Mouse (Mus musculus) CH12.LX (cell line): ENCODE data around the gene Olfr520. TPM values are rescaled to one million over a fixed set of nuclear protein-coding genes. Genes with fewer than 3 reads are reported as not detected.

Source experiments
- DNase-seq: peaks from one replicate; pipeline ENCODE4 v3.0.0-alpha.2; 2013; ENCODE audit errors: extremely low read depth
- H3K27ac ChIP-seq: 2 replicates; pipeline ENCODE4 v1.5.1; 2012; ENCODE audit warnings: low read depth, mild to moderate bottlenecking, control low read depth, moderate library complexity; ENCODE audit not compliant: insufficient read depth
- H3K27me3 ChIP-seq: replicated peaks from 2 replicates; pipeline ENCODE3; 2012; ENCODE audit warnings: inconsistent platforms
- H3K36me3 ChIP-seq, 2 experiments: replicated peaks in 1 of 2; 2 replicates each; pipeline versions ENCODE3 to v1.6.1; 2012; ENCODE audit warnings: inconsistent platforms in 1 of 2, low read length in 1 of 2, mild to moderate bottlenecking in 1 of 2, mixed read lengths in 1 of 2, moderate library complexity in 1 of 2; ENCODE audit not compliant: control insufficient read depth in 1 of 2, insufficient read depth in 1 of 2
- H3K4me1 ChIP-seq, 2 experiments: 2 replicates each; pipeline ENCODE4 v1.6.1; 2012; ENCODE audit warnings: inconsistent platforms in 1 of 2, moderate library complexity in 1 of 2; ENCODE audit not compliant: insufficient read depth in 2 of 2, control insufficient read depth in 1 of 2
- H3K4me2 ChIP-seq: 2 replicates; pipeline ENCODE4 v1.6.1; 2012; ENCODE audit warnings: low read depth, mild to moderate bottlenecking, control low read depth; ENCODE audit not compliant: poor library complexity, insufficient read depth, severe bottlenecking
- H3K4me3 ChIP-seq, 3 experiments: fragments of 150-350 bp in 1 of 3; sonication (generic) in 1 of 3; replicated peaks in 1 of 3; 2 replicates each; pipeline versions ENCODE3 to v1.5.1; 2011 to 2012; ENCODE audit warnings: low read depth in 2 of 3, low read length in 2 of 3, mild to moderate bottlenecking in 2 of 3, moderate library complexity in 2 of 3, control low read depth in 1 of 3, improper control_type of control experiment in 1 of 3, inconsistent platforms in 1 of 3, mixed read lengths in 1 of 3; ENCODE audit not compliant: poor library complexity in 1 of 3
- H3K79me2 ChIP-seq: replicated peaks from 2 replicates; pipeline ENCODE4 v1.6.1; 2012; ENCODE audit warnings: mild to moderate bottlenecking, moderate library complexity; ENCODE audit not compliant: control insufficient read depth, poor library complexity, insufficient read depth, severe bottlenecking; ENCODE audit errors: extremely low read depth
- H3K9ac ChIP-seq: 2 replicates; pipeline ENCODE4 v1.6.1; 2012; ENCODE audit warnings: low read depth, mild to moderate bottlenecking, control low read depth, moderate library complexity; ENCODE audit not compliant: insufficient read depth
- H3K9me3 ChIP-seq: replicated peaks from 2 replicates; pipeline ENCODE3; 2012; ENCODE audit warnings: low read length, inconsistent platforms, mixed read lengths
- BHLHE40 ChIP-seq: IDR thresholded peaks from 2 replicates; pipeline ENCODE4 v1.6.1; 2011; ENCODE audit warnings: mild to moderate bottlenecking, low read depth, low read length, improper control_type of control experiment
- CHD2 ChIP-seq: IDR thresholded peaks from 2 replicates; pipeline ENCODE4 v1.6.1; 2011; ENCODE audit warnings: low read length, improper control_type of control experiment
- CTCF ChIP-seq, 2 experiments: IDR thresholded peaks in 1 of 2; conservative IDR thresholded peaks in 1 of 2; 2 replicates each; pipeline ENCODE4 v1.5.1; 2011 to 2012; ENCODE audit warnings: low read depth in 2 of 2, low read length in 2 of 2, improper control_type of control experiment in 1 of 2, inconsistent platforms in 1 of 2, mild to moderate bottlenecking in 1 of 2, moderate library complexity in 1 of 2
- E2F4 ChIP-seq: IDR thresholded peaks from 2 replicates; pipeline ENCODE4 v1.6.1; 2011; ENCODE audit warnings: low read depth, low read length, improper control_type of control experiment; ENCODE audit not compliant: insufficient replicate concordance
- ELF1 ChIP-seq: IDR thresholded peaks from 2 replicates; pipeline ENCODE4 v1.6.1; 2014; ENCODE audit warnings: low read depth, mild to moderate bottlenecking, inconsistent platforms, low read length, improper control_type of control experiment
- EP300 ChIP-seq: IDR thresholded peaks from 2 replicates; pipeline ENCODE4 v1.6.1; 2011; ENCODE audit warnings: low read length, improper control_type of control experiment
- ETS1 ChIP-seq: conservative IDR thresholded peaks from 2 replicates; pipeline ENCODE4 v1.6.1; 2012; ENCODE audit warnings: low read depth, mild to moderate bottlenecking, inconsistent platforms, low read length, improper control_type of control experiment, moderate library complexity
- HCFC1 ChIP-seq: IDR thresholded peaks from 2 replicates; pipeline ENCODE4 v1.6.1; 2012; ENCODE audit warnings: low read depth, mild to moderate bottlenecking, inconsistent platforms, low read length, improper control_type of control experiment
- JUN ChIP-seq: IDR thresholded peaks from 2 replicates; pipeline ENCODE4 v1.6.1; 2011; ENCODE audit warnings: low read depth, mild to moderate bottlenecking, low read length, improper control_type of control experiment, moderate library complexity; ENCODE audit not compliant: insufficient read depth
- JUND ChIP-seq: conservative IDR thresholded peaks from 2 replicates; pipeline ENCODE4 v1.6.1; 2011; ENCODE audit warnings: low read depth, low read length, improper control_type of control experiment
- MAFK ChIP-seq: IDR thresholded peaks from 2 replicates; pipeline ENCODE4 v1.6.1; 2011; ENCODE audit warnings: low read length, improper control_type of control experiment; ENCODE audit not compliant: insufficient replicate concordance
- MAX ChIP-seq: IDR thresholded peaks from 2 replicates; pipeline ENCODE4 v1.6.1; 2011; ENCODE audit warnings: low read length, improper control_type of control experiment
- MAZ ChIP-seq: IDR thresholded peaks from 2 replicates; pipeline ENCODE4 v1.6.1; 2012; ENCODE audit warnings: low read depth, mild to moderate bottlenecking, inconsistent platforms, low read length, improper control_type of control experiment, moderate library complexity
- MXI1 ChIP-seq: IDR thresholded peaks from 2 replicates; pipeline ENCODE4 v1.6.1; 2011; ENCODE audit warnings: mild to moderate bottlenecking, low read depth, low read length, improper control_type of control experiment
- MYC ChIP-seq: IDR thresholded peaks from 2 replicates; pipeline ENCODE4 v1.6.1; 2011; ENCODE audit warnings: low read depth, mild to moderate bottlenecking, improper control_type of control experiment, low read length
- NELFE ChIP-seq: IDR thresholded peaks from 2 replicates; pipeline ENCODE4 v1.6.1; 2011; ENCODE audit warnings: low read depth, low read length, improper control_type of control experiment
- NRF1 ChIP-seq: IDR thresholded peaks from 2 replicates; pipeline ENCODE4 v1.6.1; 2014; ENCODE audit warnings: low read depth, mild to moderate bottlenecking, inconsistent platforms, low read length, improper control_type of control experiment, moderate library complexity
- PAX5 ChIP-seq: IDR thresholded peaks from 2 replicates; pipeline ENCODE4 v1.6.1; 2012; ENCODE audit warnings: low read length, inconsistent platforms, mixed read lengths
- POLR2A ChIP-seq: IDR thresholded peaks from 2 replicates; pipeline ENCODE4 v1.6.1; 2011; ENCODE audit warnings: low read depth, mild to moderate bottlenecking, improper control_type of control experiment, low read length
- POLR2AphosphoS2 ChIP-seq: IDR thresholded peaks from 2 replicates; pipeline ENCODE4 v1.6.1; 2011; ENCODE audit warnings: low read depth, low read length, improper control_type of control experiment
- RAD21 ChIP-seq: IDR thresholded peaks from 2 replicates; pipeline ENCODE4 v1.6.1; 2011; ENCODE audit warnings: low read depth, mild to moderate bottlenecking, low read length, improper control_type of control experiment, moderate library complexity
- RCOR1 ChIP-seq: conservative IDR thresholded peaks from 2 replicates; pipeline ENCODE4 v1.6.1; 2012; ENCODE audit warnings: low read depth, mild to moderate bottlenecking, inconsistent platforms, low read length, improper control_type of control experiment
- SMC3 ChIP-seq: IDR thresholded peaks from 2 replicates; pipeline ENCODE4 v1.6.1; 2011; ENCODE audit warnings: low read depth, low read length, improper control_type of control experiment
- TBP ChIP-seq: conservative IDR thresholded peaks from 2 replicates; pipeline ENCODE4 v1.6.1; 2011; ENCODE audit warnings: low read depth, low read length, improper control_type of control experiment
- UBTF ChIP-seq: IDR thresholded peaks from 2 replicates; pipeline ENCODE4 v1.6.1; 2012; ENCODE audit warnings: low read depth, mild to moderate bottlenecking, inconsistent platforms, low read length, improper control_type of control experiment, moderate library complexity
- USF2 ChIP-seq: conservative IDR thresholded peaks from 2 replicates; pipeline ENCODE4 v1.6.1; 2011; ENCODE audit warnings: low read depth, low read length, improper control_type of control experiment
- dilution Hi-C: fragments of 300-500 bp; cut with MboI; formaldehyde crosslinking; loops from 2 replicates; pipeline ENCODE4 v1.14.3; 2020; ENCODE audit warnings: low sequenced_read_pairs; ENCODE audit not compliant: extremely low pct_unique_long_range_greater_than_20kb, extremely low pct_ligation_motif_present
- in situ Hi-C: fragments of 300-500 bp; cut with MboI; formaldehyde crosslinking; loops from 3 replicates; pipeline ENCODE4 v1.14.3; 2019; ENCODE audit warnings: low sequenced_read_pairs, low pct_ligation_motif_present, low pct_unique_long_range_greater_than_20kb, mixed read lengths
- polyA plus RNA-seq: library from polyadenylated mRNA; unstranded; fragments of >175 nt; gene quantifications from 2 replicates; pipeline ENCODE4 v1.2.1, GENCODE M21; 2012; ENCODE audit warnings: low read depth; ENCODE audit not compliant: insufficient read length
- total RNA-seq, 2 experiments: library from RNA; depleted of rRNA; stranded (reverse); fragments of 300-350 nt in 1 of 2; fragments of >200 nt in 1 of 2; gene quantifications; 2 replicates each; pipeline ENCODE4 v1.2.3; 2012 to 2014

Gene Olfr520
- total and polyA plus RNA-seq, 3 experiments, result not detected

- no peak overlapping the region for H3K9ac ChIP-seq
- TF ChIP-seq CTCF (conservative IDR thresholded peaks at IDR 0.05 in 1 of 2, IDR thresholded peaks at IDR 0.05 in 1 of 2; ENCODE audit: low read depth in 2 of 2, low read length in 2 of 2) (no peak), MXI1 (no peak), TBP (no peak), POLR2AphosphoS2 (no peak), MAFK (no peak), PAX5 (no peak), RCOR1 (no peak), BHLHE40 (no peak), SMC3 (no peak), NELFE (no peak), CHD2 (no peak), JUND (no peak), ETS1 (no peak)
- TF ChIP-seq, all 38 proteins: peak for 0
- Histone ChIP-seq H3K4me3 (no peak overlapping the region), H3K36me3 (no peaks in the 10 kb centered on the region), H3K4me2 (no peak overlapping the region), H3K79me2 (no peaks in the 10 kb centered on the region), H3K9me3 (no peaks in the 10 kb centered on the region), H3K4me1 (peaks cover 0 to 6% of the 10 kb centered on the region in 2 experiments; a peak in 2 of 4 replicates), H3K27me3 (peaks cover 9% of the 10 kb centered on the region), H3K27ac (no peak overlapping the region)
- in situ Hi-C loops, result loop anchor here (10.0 kb wide), 1 partner anchor 75 kb away; the partner anchor contains the start of gene Tpbgl
- no peak for DNase-seq
- dilution Hi-C loops, result no loop called here
These were observed 30.3 kb upstream of the Olfr520 start for GRCm38 (mm10) chr7:99699709-99700151.

- no peak overlapping the region for H3K9ac ChIP-seq
- H3K27ac ChIP-seq, result no peak overlapping the region
- dilution Hi-C loops, result no loop called here
- H3K4me1 ChIP-seq, result peaks cover 0 to 6% of the 10 kb centered on the region in 2 experiments; a peak in 2 of 4 replicates
- no peaks in the 10 kb centered on the region for H3K9me3 ChIP-seq
- H3K79me2 ChIP-seq, result no peaks in the 10 kb centered on the region
- in situ Hi-C loops, result loop anchor here (10.0 kb wide), 1 partner anchor 76 kb away; the partner anchor contains the start of gene Tpbgl
- DNase-seq, result no peak
- H3K4me3 ChIP-seq, result no peak overlapping the region
- no peak for TF ChIP-seq E2F4
- no peak for TF ChIP-seq MAX
- no peak for TF ChIP-seq JUN
- no peak for TF ChIP-seq MXI1
- TF ChIP-seq RAD21, result no peak
- no peak for TF ChIP-seq POLR2A
- no peak for TF ChIP-seq PAX5
- TF ChIP-seq NRF1, result no peak
- no peak for TF ChIP-seq ETS1
- TF ChIP-seq TBP, result no peak
- TF ChIP-seq MAZ, result no peak
- TF ChIP-seq UBTF, result no peak
- no peak for TF ChIP-seq ELF1
- TF ChIP-seq EP300, result no peak
- no peak for TF ChIP-seq USF2
- TF ChIP-seq MYC, result no peak
- no peak for TF ChIP-seq NELFE
- no peak for TF ChIP-seq RCOR1
- TF ChIP-seq HCFC1, result no peak
- H3K4me2 ChIP-seq, result no peak overlapping the region
- no peaks in the 10 kb centered on the region for H3K36me3 ChIP-seq
- H3K27me3 ChIP-seq, result peaks cover 7% of the 10 kb centered on the region
These were observed 29.4 kb upstream of the Olfr520 start for GRCm38 (mm10) chr7:99700641-99701040.
